Mouse (Mus musculus): ENCODE results near the gene Pfdn6.
A peak's percentile ranks its signal among the peaks of the same experiment; 100 is the strongest.

GRCm38 (mm10) chr17:33925406-33926116 lies 14.6 kb downstream of the Pfdn6 start:
- TF ChIP-seq CTCF (IDR thresholded peaks at IDR 0.05; ENCODE audit: low read depth, low read length), result 0 out of 2 replicates have a peak, but pooled peaks have one; percentile 2
- TF ChIP-seq POLR2AphosphoS5 (IDR thresholded peaks at IDR 0.05; ENCODE audit: insufficient replicate concordance, low read depth, low read length), result no peak
- TF ChIP-seq TAL1 (conservative IDR thresholded peaks at IDR 0.05; ENCODE audit: low read depth, low read length), result no peak
- no peak for TF ChIP-seq GATA1 (IDR thresholded peaks at IDR 0.05; ENCODE audit: borderline replicate concordance, low read length)
